Mouse (Mus musculus) midbrain, embryonic 11.5 days (tissue): ENCODE data around the gene Gm9887. TPM values are rescaled to one million over a fixed set of nuclear protein-coding genes. Genes with fewer than 3 reads are reported as not detected.
"Not testable (repeated sequence)": the region's sequence is repeated elsewhere in the genome, so short reads cannot be mapped to it uniquely, and the experiment has no call there.

ENCODE experiments used
- ATAC-seq: fragments of 200-750 bp; cut with Nextera tagmentation; 2 replicates; pipeline ENCODE4 v1.8.0; 2017; ENCODE audit warnings: moderate TSS enrichment, moderate library complexity; ENCODE audit not compliant: low FRiP score
- DNase-seq: peaks from one replicate; pipeline ENCODE4 v3.0.0; 2015; ENCODE audit warnings: low spot score; ENCODE audit errors: missing footprints
- H3K27ac ChIP-seq: fragments of 300-500 bp; sonication (generic); 2 replicates; pipeline ENCODE4 v1.5.1; 2014; ENCODE audit warnings: low read depth, low read length
- H3K27me3 ChIP-seq: fragments of 300-500 bp; sonication (generic); 2 replicates; pipeline ENCODE4 v1.6.1; 2014; ENCODE audit warnings: mild to moderate bottlenecking, low read length, moderate library complexity, mixed read lengths; ENCODE audit not compliant: control insufficient read depth, insufficient read depth
- H3K36me3 ChIP-seq: fragments of 300-500 bp; sonication (generic); 2 replicates; pipeline ENCODE4 v1.6.1; 2014; ENCODE audit warnings: mild to moderate bottlenecking, low read length, moderate library complexity, mixed read lengths; ENCODE audit not compliant: control insufficient read depth, insufficient read depth
- H3K4me1 ChIP-seq: fragments of 300-500 bp; sonication (generic); 2 replicates; pipeline ENCODE4 v1.6.1; 2014; ENCODE audit warnings: low read length; ENCODE audit not compliant: control insufficient read depth, insufficient read depth
- H3K4me2 ChIP-seq: fragments of 300-500 bp; sonication (generic); 2 replicates; pipeline ENCODE4 v1.6.1; 2014; ENCODE audit warnings: mild to moderate bottlenecking, moderate library complexity
- H3K4me3 ChIP-seq: fragments of 300-500 bp; sonication (generic); 2 replicates; pipeline ENCODE4 v1.5.1; 2014; ENCODE audit warnings: low read depth, low read length
- H3K9ac ChIP-seq: fragments of 300-500 bp; sonication (generic); 2 replicates; pipeline ENCODE4 v1.6.1; 2014; ENCODE audit warnings: low read length
- H3K9me3 ChIP-seq: fragments of 300-500 bp; sonication (generic); 2 replicates; pipeline ENCODE4 v1.6.1; 2016; ENCODE audit warnings: low read length; ENCODE audit not compliant: control insufficient read depth
- WGBS: fragments of 180-500 bp; shearing (Covaris S2); extraction: QIAGEN DNeasy Blood & Tissue Kit; methylation state at CpG from one replicate; pipeline ENCODE4 v1.1.7; 2014; 5-methylcytosine and 5-hydroxymethylcytosine counted together
- polyA plus RNA-seq: library from polyadenylated mRNA; unstranded; fragments of >200 nt; fragmentation: Nextera tagmentation; extraction: Ambion mirVana; gene quantifications from 2 replicates; pipeline ENCODE4 v1.2.1, GENCODE M21; 2014

Gm9887 gene
- polyA plus RNA-seq, 1 experiment from 2014 or later: 1.6 TPM

DNA sequence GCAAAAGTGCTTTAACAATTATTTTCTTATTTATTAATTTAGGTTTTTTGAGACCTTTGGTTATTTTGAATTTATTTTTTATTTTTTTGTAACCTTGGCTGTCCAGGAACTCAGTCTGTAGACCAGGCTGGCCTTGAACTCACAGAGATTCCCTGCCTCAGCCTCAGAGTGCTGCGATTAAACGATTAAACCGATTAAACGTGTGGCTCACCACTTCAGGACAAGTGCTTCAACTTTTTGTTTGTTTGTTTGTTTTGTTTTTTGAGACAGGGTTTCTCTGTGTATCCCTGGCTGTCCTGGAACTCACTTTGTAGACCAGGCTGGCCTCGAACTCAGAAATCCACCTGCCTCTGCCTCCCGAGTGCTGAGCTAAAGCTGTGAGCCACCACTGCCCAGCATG, 5.4 kb upstream of the Gm9887 start:
- not testable (repeated sequence) for H3K36me3 ChIP-seq, H3K27ac ChIP-seq, ATAC-seq, H3K27me3 ChIP-seq, DNase-seq, H3K9ac ChIP-seq, H3K4me2 ChIP-seq, H3K4me3 ChIP-seq, H3K9me3 ChIP-seq
- WGBS: 95% methylated on average over 6 of the region's 6 CpGs
- H3K4me1 ChIP-seq: peaks cover 12% of the 10 kb centered on the region

DNA sequence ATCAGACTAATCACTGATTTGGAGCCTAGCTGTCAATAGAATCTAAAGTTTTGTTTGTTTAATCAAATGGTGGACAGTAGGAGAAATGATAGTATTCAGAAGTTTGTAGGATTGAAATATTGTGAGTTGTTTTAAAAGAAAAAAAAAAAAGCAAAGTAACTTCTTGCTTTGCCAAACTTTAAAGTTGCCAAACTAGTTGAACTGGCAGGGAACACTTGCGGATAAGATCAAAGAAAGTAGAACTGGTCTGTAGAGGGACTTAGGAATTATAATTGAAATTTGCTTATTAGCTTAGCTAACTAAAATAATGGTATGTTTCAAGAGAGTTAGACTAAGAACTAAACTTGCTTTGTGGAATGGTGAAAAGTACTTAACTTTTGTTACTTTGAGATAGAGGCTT, 4.9 kb upstream of the Gm9887 start:
- peaks cover 2% of the 10 kb centered on the region; the same call in 1 of the 2 replicates for H3K36me3 ChIP-seq
- no peak overlapping the region for H3K9ac ChIP-seq
- H3K9me3 ChIP-seq: no peaks in the 10 kb centered on the region
- no peaks in the 10 kb centered on the region for H3K27me3 ChIP-seq
- H3K4me2 ChIP-seq: no peak overlapping the region
- DNase-seq: no peak
- H3K4me3 ChIP-seq: no peak overlapping the region
- ATAC-seq: no peak
- no peak overlapping the region for H3K27ac ChIP-seq
- H3K4me1 ChIP-seq: peaks cover 12% of the 10 kb centered on the region
- 92% methylated on average over 1 of the region's 1 CpGs for WGBS

DNA sequence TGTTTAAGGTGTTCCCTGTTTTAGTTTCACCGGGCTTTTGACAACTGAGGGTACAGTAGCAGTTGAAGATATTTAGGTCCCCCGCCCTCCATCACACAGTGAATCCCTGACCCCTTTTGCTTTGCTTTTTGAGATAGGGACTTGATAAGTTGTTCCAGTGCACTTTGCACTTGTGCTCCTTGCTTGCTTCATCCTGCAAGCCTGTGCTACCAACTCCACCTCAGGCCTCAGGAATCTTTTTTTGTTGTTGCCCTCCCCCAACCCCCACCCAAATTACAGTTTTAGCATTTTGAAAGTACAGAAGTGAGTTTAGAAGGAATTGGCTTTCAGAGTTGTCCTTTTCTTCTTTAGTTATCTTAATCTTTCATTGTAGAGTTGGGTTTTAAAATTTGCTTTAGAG, 3.9 kb upstream of the Gm9887 start:
- Histone ChIP-seq H3K27me3 (no peaks in the 10 kb centered on the region), H3K36me3 (peaks cover 2% of the 10 kb centered on the region; the same call in 1 of the 2 replicates), H3K4me2 (no peak overlapping the region), H3K9ac (no peak overlapping the region), H3K4me1 (peaks cover 12% of the 10 kb centered on the region), H3K9me3 (no peaks in the 10 kb centered on the region), H3K4me3 (no peak overlapping the region), H3K27ac (no peak overlapping the region)
- 91% methylated on average over 2 of the region's 2 CpGs for WGBS
- DNase-seq (no peak), ATAC-seq (no peak)

DNA sequence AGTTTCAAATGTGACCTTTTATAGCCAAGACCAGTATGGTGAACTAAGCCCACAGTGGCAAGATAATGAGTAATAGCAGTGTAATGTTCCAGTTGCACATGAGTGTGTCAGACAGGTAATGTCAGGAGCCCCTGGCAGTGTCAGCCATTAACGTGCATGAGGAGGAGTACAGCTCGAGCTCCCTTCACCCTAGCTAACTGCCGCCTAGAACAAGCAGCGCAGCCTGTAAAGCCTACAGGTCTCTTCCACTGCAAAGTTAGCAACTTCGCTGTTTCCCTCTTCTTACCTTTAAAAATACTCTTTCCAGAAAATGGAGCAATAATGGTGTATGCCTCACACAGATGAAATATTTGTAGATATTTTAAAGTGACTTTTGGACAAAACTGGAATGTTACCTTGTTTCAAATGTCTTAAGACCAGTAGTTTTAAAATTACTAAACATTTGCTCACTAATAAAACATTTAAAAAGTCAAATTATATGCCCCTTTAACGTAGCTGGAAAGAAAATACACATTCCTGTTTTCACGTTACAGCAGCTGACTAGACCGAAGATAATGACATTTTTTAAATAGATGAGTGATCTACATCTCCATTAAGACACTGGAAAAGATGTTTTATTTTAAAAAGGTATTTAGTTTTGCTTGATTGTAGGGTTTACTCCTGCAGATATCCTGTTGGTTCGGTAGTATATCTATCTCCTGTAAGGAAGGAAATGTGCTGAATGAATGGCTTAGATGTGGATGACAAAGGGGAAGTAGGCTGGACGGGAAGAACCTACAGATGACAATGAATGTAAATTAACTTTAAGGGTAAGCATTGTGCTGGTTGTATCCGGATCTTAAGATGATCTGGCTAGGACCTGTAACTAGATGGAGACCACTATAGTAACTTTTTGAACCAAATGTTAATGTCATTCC, 1.9 kb upstream of the Gm9887 start:
- 53% methylated on average over 11 of the region's 11 CpGs for WGBS
- H3K9ac ChIP-seq: peak overlapping the region; percentile 95; the same call in 1 of the 2 replicates
- H3K4me2 ChIP-seq: peak overlapping the region; percentile 92

DNA sequence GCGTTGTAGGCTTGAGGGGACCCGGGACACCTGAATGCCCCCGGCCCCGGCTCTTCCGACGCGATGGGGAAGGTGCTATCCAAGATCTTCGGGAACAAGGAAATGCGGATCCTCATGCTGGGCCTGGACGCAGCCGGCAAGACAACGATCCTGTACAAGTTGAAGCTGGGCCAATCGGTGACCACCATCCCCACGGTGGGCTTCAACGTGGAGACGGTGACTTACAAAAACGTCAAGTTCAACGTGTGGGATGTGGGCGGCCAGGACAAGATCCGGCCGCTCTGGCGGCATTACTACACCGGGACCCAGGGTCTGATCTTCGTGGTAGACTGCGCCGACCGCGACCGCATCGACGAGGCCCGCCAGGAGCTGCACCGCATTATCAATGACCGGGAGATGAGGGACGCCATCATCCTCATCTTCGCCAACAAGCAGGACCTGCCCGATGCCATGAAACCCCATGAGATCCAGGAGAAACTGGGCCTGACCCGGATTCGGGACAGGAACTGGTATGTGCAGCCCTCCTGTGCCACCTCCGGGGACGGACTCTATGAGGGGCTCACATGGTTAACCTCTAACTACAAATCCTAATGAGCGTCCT, 573 bp upstream of the Gm9887 start:
- WGBS: under 1% methylated on average over 42 of the region's 42 CpGs
- Histone ChIP-seq H3K27ac (peak overlapping the region; percentile 81), H3K36me3 (peaks cover 2% of the 10 kb centered on the region; the same call in 1 of the 2 replicates), H3K4me3 (peak overlapping the region; percentile 96), H3K4me2 (peak overlapping the region; percentile 92), H3K9me3 (no peaks in the 10 kb centered on the region), H3K9ac (peak overlapping the region; percentile 95), H3K27me3 (no peaks in the 10 kb centered on the region), H3K4me1 (peaks cover 12% of the 10 kb centered on the region)
- peak; percentile 91 for DNase-seq
- peak; percentile 11 for ATAC-seq

More for the DNA sequence above, 1.9 kb upstream of the Gm9887 start:
- DNase-seq: no peak
- Histone ChIP-seq H3K4me3 (peak overlapping the region; percentile 96), H3K27me3 (no peaks in the 10 kb centered on the region), H3K9me3 (no peaks in the 10 kb centered on the region), H3K27ac (no peak overlapping the region), H3K4me1 (peaks cover 12% of the 10 kb centered on the region), H3K36me3 (peaks cover 2% of the 10 kb centered on the region; the same call in 1 of the 2 replicates)
- ATAC-seq: no peak

DNA sequence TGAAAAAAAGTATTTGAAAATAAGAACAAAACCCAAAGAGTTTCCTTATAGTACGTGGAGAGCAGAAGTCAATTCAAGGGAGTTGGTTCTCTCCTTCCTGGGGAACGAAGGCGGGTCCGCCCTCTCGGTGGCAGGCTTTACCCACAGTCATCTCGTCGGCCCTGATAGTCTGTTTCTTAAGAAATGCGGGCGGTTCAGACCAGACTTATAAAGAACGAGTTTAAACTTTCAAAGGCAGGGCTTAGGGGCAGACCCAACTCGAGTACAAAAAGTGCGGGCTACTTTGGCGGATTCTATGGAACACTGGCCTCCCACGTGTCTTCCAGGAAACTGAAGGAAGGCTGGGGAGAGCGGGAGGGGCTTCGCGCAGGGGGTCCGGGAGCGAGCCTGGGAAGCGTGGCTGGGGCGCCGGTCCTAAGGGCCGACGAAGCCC, 821 bp downstream of the Gm9887 start:
- Histone ChIP-seq H3K4me3 (peak overlapping the region; percentile 96), H3K9me3 (no peaks in the 10 kb centered on the region), H3K4me1 (peaks cover 12% of the 10 kb centered on the region), H3K4me2 (peak overlapping the region; percentile 92), H3K9ac (peak overlapping the region; percentile 95), H3K27me3 (no peaks in the 10 kb centered on the region), H3K27ac (peak overlapping the region; percentile 77), H3K36me3 (peaks cover 2% of the 10 kb centered on the region; the same call in 1 of the 2 replicates)
- ATAC-seq (peak; percentile 88), DNase-seq (no peak)
- WGBS: under 1% methylated on average over 24 of the region's 24 CpGs

DNA sequence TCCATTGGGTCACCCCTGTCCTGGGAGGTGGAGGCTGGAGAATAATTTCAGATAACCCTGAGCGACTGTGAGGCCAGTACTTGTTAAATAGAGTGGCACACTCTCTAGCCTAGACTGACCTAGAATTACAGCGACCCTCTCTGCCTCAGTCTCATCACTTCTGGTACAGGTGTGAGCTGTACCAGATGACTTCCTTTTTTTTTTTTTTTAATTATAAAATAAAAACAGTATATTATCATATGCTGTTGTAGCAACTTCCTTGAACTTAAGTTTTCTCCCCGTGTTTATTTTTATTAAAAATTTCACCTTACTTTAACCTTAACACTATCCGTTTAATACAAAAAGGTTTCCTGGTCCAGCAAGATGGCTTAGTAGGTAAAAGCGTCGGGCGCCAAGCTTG, 1.3 kb downstream of the Gm9887 start:
- Histone ChIP-seq H3K36me3 (peaks cover 2% of the 10 kb centered on the region; the same call in 1 of the 2 replicates), H3K4me3 (peak overlapping the region; percentile 96), H3K27ac (no peak overlapping the region; the same call in 1 of the 2 replicates), H3K27me3 (no peaks in the 10 kb centered on the region), H3K4me2 (peak overlapping the region; percentile 92), H3K4me1 (peaks cover 12% of the 10 kb centered on the region), H3K9ac (peak overlapping the region; percentile 95), H3K9me3 (no peaks in the 10 kb centered on the region)
- DNase-seq (no peak), ATAC-seq (no peak)
- WGBS: 17% methylated on average over 7 of the region's 7 CpGs

DNA sequence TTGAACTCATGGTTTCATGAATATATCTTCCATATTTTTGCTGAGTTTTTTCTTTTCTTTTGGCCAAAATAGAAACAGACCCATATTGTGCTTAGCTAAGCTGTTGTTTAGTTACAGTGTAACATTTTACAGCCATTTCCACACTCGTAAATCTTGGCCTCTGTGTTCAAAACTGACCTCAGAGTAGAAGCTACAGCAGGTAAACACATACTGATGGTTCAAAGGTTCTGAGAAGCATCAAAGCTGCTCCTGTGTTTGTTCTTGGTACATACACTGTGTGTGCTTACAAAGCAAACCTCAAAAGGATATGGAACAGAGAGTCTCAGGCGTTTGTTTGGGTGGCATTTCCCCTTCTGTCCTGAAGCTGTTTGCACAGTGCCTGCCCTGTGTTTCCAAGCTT, 4.7 kb downstream of the Gm9887 start:
- no peak overlapping the region for H3K9ac ChIP-seq
- H3K4me1 ChIP-seq: no peaks in the 10 kb centered on the region; the same call in 1 of the 2 replicates
- H3K4me2 ChIP-seq: no peak overlapping the region
- no peaks in the 10 kb centered on the region for H3K27me3 ChIP-seq
- no peak overlapping the region for H3K27ac ChIP-seq
- 68% methylated on average over 2 of the region's 2 CpGs for WGBS
- H3K36me3 ChIP-seq: no peaks in the 10 kb centered on the region
- DNase-seq (no peak), ATAC-seq (no peak)
- no peaks in the 10 kb centered on the region for H3K9me3 ChIP-seq
- no peak overlapping the region for H3K4me3 ChIP-seq

DNA sequence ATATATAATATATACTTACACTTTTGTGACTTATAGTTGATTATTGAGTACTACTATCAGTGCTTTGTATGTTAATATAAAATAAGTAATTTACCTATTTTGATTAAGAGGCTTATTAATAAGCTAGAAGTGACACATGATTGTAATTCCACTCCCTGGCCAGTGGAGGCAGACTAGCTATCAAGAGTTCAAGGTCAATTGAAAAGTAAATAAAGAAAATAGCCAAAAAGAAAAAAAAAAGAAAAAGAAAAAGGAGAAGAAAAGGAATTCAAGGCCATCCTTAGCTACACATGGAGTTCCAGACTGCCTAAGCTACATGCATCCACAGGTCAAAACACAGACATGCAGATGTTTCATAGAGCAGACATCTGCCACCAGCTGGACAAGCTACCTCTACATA, 5.8 kb downstream of the Gm9887 start:
- H3K4me3 ChIP-seq: no peak overlapping the region
- DNase-seq (no peak), ATAC-seq (no peak)

More for the DNA sequence above, 5.8 kb downstream of the Gm9887 start:
- Histone ChIP-seq H3K4me1 (peaks cover 3% of the 10 kb centered on the region; the same call in 1 of the 2 replicates), H3K9ac (no peak overlapping the region), H3K36me3 (no peaks in the 10 kb centered on the region), H3K9me3 (no peaks in the 10 kb centered on the region), H3K27me3 (no peaks in the 10 kb centered on the region), H3K4me2 (no peak overlapping the region), H3K27ac (no peak overlapping the region)
